Mouse (Mus musculus) gastrocnemius, postnatal 4 days (tissue): Measurements from ENCODE around the gene Comt. TPM values are rescaled to one million over a fixed set of nuclear protein-coding genes. Genes with fewer than 3 reads are reported as not detected.
A peak's percentile ranks its signal among the peaks of the same experiment; 100 is the strongest.

ENCODE experiments used
- DNase-seq, 2 experiments: peaks; one replicate each; pipeline ENCODE4 v3.0.0; 2021 to 2022; ENCODE audit warnings: low spot score in 2 of 2, mixed read lengths in 2 of 2
- total RNA-seq, 2 experiments: library from RNA; stranded (reverse); gene quantifications; 2 replicates each; pipeline ENCODE4 v1.2.3; 2021

The Comt gene
- total RNA-seq, 2 experiments from 2014 or later = 52.9 to 62.8 TPM

DNA sequence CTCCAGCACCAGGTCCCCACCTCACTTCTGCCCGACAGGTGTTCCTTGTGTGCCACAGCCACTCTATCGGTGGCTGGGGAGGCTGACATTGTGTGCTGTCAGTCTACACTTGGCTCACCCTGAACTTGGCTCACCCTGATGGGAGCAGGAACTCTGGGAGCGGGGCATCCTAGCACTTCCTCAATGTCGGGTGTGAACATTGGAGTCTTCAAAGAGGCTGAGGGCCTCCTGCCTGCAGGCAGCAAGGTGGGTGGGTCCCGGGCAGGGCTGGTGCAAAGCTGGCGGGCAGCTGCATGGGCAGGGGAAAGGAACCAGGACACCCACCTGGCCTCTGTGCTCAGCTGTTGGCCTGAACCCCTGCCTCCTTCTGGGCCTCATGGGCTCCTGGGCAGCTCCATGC lies 9.5 kb upstream of the Comt start:
- DNase-seq = no peak

DNA sequence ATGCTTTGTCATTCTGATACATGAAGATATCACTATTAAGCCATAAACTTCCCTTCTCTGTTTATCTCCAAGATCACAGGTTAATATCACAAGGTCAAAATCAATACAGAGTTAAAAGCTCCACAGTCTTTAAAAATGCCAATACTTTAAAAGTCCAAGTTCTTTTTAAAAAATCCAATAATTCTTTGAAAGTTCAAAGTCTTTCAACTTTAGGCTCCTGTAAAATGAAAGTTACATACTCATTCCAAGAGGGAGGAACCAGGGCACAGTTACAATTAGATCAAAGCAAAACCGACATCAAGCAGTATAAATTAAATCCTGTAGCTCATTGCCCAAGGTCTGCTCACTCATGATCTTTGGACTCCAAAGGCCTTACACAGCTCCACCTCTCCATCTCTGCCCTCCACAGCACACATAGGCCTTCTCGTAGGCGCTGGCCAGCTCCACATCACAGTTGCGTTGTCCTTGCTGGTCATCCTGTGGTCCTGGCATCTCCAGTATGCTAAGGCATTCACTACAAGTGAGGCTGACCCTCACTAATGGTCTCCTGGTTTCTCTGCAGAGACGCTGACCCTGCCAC lies 6.8 kb upstream of the Comt start:
- DNase-seq = no peak

DNA sequence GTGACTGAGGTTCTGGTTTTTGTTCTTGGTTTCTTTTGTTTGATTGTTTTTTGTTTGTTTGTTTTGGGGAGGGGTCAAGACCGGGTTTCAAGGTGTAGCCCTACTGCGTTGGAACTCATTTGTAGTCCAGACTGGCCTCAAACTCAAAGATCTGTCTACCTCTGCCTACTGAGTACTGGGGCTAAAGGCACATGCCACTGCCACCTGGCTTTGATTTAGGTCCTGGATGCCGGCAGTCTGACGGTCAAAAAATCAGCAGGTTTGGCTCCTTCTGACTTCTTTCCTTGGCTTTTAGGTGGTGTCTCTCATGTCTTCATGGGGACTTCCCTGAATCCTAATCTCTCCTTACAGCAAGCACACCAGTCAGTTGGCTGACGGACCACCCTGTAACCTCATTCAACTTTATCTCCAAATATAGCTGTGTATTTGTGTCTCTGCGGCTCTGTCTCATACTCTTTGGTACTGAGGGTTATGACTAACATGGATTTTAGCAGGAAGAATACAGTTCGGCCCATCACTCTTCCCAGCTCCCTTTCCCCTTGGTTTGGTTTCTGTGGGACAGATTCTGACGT lies 4.1 kb upstream of the Comt start:
- DNase-seq = no peak

DNA sequence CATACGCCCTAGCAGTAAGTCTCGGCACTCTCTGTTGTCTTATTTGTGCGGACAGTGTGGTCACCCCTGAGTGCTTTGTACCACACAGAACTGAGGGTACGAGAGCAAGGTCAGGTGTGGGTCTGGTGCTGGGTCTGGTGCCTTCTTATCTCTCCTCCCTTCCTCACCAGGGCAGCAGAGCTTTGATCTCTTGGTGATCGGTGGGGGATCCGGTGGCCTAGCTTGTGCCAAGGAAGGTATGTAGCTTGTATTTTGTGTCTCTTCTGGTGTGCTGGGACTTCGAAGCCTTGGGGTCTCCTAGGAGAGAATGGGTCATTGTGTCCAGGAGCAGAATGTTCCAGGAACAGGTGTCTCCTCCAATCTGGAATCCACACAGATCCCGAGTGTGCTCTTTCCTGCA lies 3.0 kb upstream of the Comt start:
- no peak for DNase-seq

DNA sequence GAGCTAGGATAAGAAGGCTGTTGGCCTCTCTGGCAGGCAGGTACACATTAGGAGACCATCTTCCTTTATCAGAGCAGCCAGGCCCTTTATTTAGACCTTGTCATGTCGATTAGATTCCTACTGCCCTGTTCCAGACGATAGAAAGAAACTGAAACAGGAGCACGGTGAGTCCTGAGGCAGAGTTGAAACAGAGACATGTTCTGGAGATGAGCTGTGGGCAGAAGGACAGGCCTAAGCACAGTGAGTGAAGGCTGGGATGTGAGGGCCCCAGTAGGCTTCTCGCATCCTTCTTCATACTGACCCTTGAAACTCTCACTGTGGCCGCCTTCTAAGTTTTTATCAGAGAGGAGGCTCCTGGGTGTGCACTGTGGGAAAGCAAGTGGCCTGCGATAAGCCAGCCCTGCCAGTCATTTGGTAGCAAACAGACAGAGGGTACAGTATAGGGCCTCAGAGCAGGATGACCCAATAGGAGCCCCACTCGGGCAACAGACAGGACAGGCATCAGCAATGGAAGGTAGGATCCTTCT lies 1.9 kb upstream of the Comt start:
- DNase-seq = no peak

DNA sequence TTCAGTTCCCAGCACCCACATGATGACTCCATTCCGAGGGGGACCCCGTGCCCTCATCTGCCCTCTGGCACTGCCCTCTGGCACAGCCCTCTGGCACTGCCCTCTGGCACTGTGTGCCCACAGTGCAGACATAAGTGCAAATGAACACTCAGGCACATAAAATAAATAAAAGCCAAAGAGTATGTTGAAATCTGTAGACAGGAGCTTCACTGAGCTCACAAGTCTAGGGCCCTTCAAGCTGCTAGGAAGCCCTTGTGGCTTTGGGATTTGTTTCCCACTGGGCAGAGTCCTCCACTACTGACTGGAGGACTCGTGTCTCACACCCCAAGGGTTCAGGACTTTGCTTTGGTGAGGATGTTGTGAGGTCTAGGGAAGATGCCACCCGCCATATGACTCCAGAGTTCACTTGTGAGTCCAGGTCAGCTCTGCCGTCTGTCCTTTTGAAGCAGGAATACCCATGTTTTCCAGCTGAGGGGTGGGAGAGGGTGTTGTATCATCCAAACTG lies 1.4 kb upstream of the Comt start:
- DNase-seq = no peak

DNA sequence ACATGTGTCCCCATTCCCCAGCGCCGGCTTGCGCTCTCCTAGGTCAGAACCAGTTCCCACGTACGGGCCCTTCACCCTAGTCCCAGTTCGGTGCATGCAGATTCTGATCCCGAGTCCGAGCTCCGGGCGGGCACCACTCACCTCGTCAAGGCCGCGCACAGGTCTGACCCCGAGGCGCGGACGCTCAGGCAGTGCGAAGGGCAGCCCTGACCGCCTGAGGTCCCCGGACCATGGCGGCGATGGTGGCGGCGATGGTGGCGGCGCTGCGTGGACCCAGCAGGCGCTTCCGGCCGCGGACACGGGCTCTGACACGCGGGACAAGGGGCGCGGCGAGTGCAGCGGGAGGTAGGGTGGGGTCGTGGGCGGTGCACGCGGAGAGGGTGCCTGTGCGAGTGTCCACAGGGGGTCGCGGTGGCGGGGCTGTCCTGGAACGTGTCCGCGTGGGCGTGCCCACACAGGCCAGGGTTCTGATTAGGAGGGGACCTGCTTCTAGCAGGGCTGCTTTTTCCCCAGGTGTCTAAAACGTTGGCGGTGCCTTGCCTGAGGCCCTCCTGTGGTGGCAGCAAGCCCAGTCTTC lies 349 bp downstream of the Comt start, which contains the start of gene Txnrd2:
TSS of gene Txnrd2 (plus strand) at position 170 of the 577 bp plus-strand sequence.
- peak; percentile 57 to 83 for DNase-seq

DNA sequence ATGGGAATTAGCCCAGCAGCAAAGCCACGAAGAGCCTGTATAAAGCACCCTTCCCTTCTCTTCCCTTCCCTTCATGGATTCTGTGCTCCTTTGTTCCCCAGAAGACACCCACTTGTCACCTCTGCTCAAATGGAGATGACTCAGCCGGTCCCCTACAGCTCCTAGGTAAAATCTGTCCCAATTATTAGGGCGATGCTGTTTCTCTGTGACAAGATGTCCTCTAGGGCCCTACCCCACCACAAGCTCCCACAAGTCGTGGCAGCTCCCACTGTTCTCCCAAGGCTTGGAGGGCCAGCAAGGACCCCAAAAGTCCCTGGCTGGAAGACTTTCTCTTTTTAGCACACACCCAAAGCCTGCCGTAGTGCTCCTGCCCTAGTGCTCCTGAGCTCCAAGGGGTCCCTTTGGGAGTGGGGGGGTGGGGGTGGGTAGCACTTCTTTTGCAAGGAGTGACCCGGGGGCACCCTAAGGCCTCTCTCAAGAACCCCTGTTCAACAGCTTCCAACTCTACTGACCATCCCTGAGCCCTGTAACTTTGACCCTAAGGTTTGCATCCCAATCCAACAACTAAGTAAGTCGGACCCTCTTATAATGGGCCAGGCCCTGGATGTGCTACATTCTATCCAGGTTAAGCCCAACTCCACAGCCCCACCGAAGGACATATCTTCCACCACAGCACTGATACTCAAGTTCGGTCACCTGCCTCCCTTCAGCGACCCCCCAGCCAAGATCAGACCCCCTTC lies 1.0 kb downstream of the Comt start:
- no peak for DNase-seq

DNA sequence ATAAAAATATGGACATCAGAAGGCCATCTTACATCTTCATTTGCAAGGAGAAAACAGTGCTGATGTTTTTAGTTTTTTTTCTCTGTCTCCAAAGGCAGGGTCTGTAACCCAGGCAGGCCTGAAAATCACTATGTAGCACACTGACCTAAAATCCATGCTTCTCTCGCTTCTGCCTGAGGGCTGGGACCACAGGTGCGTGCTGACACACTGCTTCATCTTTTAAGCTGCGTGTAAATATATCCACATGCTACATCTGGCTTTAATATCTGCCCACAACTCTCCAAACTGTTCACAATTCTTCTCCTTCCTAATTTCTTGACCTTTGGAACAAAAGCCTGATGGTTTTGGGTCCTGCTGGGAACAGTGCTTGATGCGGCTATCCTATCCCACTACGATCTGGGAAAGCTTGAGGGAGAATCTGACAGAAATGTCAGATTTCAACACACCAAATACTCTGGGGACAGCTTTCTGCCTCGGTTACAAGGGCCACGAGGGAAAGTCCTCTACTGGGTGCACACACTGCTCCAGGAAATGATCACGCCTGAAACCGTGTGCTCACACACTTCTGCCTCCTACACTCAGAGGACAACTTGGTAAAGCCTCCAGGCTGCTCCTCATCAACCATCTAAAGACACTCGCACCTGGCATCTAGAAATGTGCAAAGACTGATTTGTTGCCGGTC lies 2.1 kb downstream of the Comt start:
- no peak for DNase-seq

DNA sequence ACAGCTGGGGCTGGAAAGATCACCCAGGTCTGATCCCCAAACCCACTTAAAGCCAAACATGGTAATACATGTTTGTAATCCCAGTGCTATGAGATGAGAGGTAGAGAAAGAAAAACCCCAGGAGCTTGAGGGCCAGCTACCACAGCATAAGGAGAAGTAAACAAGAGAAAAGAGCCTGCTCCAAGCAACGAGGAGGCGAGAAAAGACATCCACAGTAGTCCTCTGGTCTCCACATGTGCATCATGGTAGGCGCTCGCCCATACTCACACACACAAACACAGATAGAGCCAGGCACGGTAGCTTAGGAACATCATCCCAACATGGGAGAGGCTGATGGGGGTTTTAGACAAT lies 2.8 kb downstream of the Comt start:
- no peak for DNase-seq

DNA sequence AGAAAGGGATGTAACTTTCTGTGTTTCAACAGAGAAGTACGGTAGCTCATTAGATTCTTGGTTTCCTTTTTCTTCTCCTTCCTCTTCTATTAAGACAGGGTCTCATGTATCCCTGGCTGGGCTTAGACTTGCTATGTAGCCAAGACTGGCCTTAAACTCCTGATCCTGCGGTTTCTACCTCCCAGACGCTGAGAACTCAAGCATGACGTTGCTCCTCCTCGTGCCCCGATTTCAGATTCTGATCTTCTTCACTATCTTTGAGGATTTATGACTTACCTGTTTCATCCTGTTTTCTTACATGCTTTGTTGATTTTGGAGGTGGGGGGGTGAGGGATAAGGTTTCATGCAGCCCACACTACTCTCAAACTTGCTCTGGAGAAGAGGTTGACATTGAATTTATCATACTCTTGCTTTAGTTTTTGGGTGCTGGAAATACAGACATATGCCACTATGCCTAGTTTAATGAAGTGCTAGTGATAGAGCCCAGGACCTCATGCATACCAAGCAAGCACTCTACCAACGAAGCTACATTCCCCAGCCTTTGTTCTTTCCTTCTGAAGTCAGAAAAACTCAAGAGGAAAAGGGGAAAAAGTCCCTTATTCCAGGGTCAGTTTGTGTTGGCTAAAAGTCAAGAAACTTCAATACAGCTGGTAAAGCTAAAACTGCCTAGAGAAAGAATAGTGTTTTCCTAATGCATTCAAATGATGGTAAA lies 3.3 kb downstream of the Comt start:
- no peak for DNase-seq

DNA sequence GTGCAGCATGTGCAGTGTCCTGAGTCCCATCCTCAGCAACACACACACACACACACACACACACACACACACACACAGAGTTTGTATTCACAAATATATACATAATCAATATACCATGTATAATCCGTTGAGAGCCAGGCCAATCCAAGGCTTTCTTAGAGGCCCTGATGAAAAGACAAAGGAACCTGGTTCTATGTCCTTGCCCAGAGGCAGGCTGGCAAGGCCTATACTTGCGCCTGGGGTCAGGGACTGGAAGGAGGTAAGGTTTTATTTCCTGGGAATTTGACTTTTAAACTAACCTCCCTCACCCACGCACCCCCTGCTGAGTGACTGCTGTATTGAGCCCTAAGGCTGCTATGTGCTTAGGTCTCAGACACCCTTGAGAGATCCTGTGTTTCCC lies 6.1 kb downstream of the Comt start:
- no peak for DNase-seq

DNA sequence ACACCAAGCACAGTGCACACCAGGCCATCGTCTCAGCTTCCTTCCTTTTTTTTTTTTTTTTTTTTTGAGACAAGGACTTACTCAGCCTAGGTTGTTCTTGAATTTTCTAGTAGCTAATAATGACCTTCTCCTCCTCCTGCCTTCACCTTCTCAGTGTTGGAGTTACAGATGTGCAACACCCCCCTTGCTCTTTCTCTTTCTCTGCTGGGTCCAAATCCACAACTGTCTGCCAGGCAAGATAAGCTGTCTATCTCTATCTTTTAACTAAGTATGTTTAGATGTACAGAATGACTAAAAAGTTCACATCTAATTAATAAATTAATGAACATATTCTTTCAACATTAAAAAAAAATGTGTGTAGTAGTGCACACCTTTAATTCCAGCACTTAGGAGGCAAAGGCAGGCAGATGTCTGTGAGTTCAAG lies 7.0 kb downstream of the Comt start:
- DNase-seq = no peak

DNA sequence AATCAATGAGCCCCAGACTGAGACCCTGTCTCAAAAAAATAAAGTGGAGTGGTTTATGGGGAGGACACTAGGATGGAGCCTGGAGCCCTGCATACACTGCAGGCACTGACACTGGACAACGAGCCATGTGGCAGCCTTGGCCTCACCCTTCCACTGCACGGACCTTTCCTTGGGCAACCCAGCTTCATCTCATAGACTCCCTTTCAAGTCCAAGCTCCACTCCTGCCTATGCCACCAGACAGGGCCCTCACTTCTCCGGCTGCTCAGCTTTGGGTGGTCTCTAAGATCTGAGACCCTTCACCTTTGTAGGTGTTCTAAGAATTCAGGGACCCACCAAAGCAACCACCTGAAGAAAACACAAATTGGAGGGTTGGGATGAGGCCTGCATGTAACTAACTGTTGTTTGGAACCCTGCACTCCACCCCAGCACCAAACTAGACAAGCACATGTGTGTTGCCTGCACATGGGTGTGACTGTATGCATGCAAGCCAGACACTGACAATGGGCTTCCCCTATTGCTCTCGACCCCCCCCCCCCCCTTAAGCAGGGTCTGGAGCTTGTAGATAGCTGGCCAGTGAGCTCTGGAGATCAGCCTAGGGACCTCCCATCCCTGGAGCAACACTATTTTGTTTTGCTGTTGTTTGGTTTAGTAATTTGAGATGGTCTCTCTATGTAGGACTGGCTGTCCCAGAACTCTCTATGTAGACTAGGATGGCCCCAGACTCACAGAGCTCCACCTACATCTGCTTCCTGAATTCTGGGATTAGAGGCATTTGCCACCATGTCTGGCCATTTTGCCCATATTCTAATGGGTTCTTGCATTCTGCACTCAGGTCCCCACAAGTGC lies 7.7 kb downstream of the Comt start:
- no peak for DNase-seq

DNA sequence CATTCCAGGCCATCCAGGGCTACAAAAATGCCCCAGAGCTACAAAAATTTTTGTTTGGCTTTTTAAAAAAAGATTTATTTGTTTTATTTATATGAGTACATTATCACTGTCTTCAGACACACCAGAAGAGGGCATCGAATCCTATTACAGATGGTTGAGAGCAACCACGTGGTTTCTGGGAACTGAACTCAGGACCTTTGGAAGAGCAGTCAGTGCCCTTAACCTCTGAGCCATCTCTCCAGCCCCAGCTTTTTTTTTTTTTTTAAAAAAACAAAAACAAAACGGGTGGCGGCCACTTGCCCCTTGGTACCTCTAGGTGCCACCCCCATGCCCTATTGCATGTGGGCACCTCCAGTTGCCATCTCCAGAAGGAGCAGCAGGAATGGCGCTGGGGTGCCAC lies 9.2 kb downstream of the Comt start:
- DNase-seq = no peak

DNA sequence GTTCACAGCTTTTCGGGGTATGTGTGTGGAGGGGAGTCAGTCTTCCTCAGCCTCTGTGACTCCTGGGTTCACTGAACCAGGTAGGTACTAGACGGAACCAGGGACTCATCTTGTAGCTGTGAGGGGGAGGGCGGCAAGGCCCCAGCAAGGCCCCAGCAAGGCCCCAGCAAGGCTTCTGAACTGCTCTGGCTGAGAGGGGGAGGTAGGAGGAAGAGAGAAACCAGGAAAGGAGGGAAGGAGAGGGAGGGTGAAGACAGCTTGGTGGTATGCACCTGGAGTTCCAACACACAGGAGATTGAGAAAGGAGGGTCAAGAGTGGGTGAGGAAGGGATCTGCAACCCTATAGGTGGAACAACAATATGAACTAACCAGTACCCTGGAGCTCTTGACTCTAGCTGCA lies 9.8 kb downstream of the Comt start:
- no peak for DNase-seq

DNA sequence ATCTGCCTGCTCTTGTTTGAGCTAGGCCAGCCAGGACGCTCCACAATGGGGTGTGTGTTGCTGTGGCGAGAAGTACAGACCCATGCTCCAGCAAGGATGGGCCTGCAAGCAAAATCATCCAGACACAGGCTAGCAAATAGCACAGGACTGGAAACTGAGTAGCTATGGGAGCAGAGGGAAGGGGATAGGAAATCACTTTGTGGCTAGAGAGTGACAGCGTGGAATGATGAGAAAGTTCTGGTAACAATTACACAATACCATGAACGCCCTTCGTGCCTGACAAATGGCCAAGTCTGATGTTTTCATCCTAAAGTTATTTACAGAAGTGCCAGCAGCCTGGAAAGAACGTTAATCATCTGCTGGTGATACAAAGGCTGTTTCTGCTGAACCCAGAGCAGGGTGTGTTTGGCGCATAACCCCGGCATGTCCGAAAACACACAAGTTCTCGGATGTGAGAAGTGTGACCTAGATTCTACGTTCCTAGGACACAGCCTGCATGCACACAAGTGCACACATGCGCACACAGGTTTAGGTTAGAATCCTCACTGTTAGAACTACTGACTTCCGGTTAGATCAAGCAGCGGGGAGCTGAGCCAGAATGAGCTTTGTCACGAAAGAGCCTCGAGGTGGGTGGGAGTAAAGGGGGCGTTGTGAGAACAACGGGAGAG lies 10.4 kb downstream of the Comt start:
- DNase-seq = peak in 1 of 2 experiments; percentile 67

DNA sequence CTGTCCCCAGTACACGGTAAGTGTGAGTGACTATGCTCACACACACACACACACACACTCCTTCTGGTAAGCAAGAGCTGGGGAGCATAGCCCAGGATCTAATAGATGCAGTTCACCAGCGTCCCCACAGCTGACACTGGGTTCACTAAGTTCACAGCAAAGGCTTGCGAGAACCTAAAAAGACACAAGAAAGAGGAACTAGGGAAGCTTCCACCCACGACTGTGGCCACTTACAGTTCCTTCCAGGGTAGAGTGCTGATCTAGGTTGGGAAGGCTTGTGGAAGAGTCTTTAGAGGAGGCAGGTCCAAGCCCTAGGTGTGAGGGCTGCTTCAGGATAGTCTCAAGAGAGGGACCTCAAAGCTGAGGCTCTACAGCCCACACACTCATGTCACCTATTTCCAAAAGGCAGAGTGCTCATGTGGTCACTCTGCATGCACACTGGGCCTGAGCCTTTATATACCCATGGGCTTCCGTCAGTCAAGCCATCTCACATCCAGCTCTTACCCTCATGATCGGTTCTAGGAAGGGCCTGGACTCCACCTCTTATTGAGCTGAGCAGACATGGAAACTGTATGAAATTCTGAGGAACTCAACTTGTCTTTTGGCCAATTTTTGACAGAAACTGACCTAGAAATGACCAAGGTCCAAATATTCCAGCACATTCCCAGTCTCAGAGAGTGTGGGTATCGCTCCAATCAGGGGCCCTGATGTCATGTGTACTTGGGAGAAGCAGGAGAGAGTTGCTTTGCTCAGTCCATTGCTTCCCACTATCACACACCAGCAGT lies 13.4 kb downstream of the Comt start:
- DNase-seq = no peak
